Mouse (Mus musculus) small intestine, adult 2 months (tissue): ENCODE results near the gene Memo1.

Experiments
- CTCF ChIP-seq: fragments of 200-500 bp; IDR thresholded peaks from 2 replicates; pipeline ENCODE4 v1.5.1; 2012; ENCODE audit warnings: low read depth, mild to moderate bottlenecking, control low read depth, inconsistent platforms, low read length, moderate library complexity, mixed read lengths; ENCODE audit not compliant: insufficient replicate concordance, insufficient read length; ENCODE audit errors: extremely low read depth
- POLR2A ChIP-seq: fragments of 200-500 bp; IDR thresholded peaks from 2 replicates; pipeline ENCODE4 v1.6.1; 2012; ENCODE audit warnings: low read depth, mild to moderate bottlenecking, control low read depth, inconsistent platforms, low read length, moderate library complexity

DNA sequence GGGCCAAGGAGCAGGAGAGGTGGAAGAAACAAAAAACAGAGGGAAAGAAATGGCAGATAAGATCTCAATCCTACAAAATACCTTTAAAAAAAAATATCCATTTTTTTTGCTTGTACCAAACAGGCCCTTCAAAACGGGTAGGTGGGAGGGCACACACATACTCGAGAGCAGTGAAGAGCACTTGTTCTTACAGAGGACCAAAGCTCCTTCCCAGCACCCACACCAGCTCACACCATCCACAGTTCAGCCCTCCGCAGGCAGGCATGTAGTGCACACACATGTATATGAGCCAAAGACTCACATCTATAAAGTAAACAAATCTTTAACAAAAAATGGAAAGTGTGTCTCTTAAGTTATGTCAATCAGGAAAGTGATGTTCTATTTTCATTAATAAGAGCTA lies 52.5 kb downstream of the Memo1 start:
- no peak for TF ChIP-seq CTCF
- TF ChIP-seq POLR2A = no peak
